ENCODE assay signal across 17 mouse cellular contexts in the genomic region with DNA sequence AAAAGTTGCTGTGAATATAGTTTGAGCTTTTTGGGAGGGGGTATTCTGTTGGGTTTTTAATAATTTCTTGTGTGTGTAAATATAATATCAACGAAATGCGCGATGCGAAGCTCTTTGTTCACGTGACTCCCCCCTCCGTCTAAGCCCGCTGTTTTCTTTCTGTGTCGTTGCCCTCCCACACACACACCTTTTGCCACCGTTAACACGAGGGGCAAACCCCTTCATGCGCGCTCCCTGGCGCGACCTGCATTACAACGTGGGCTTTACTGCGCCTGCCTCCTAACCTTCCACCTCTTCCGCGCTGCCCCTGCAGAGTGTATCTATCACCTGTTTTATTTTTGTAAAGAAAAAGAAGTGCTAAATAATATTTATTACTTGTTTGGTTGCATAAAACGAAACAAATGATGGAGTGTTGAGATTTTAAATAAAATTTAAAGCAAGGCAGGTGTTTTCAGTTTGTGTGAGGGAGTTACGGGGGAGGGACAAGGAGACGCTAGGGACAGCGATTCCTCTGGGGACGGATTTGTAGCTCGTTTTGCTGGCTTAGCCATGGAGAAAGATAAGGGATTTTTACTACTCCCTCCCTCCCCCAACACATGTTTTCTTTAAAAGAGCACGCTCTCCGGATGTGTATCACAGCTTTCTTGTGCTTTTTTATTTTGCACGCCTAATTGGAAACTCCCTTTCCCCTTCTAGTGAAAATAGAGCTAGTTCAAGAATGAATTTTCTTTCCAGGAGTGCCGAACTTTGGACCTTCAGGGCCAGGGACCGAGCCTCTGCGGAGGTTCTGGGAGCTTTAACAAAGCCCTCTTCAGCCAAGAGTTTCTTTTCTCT. TPM values are rescaled to one million over a fixed set of nuclear protein-coding genes. Genes with fewer than 3 reads are reported as not detected.
DNase-seq lines count a peak whose midpoint lies in the region; ATAC-seq and TF ChIP-seq lines count a peak whose summit lies in the region.
"Had no signal": no experiment of that assay in that cellular context is flagged by ENCODE, and none has a peak within 500 bp of the region (broad histone marks: within the 10 kb centered on the region; RNA-seq: fewer than 3 reads in every experiment).

No protein-coding gene starts in this region.

- WGBS in thymus, adult 2 months, result 13% methylated on average over 30 of the region's 30 CpGs
- 5% methylated on average over 30 of the region's 30 CpGs for WGBS in forebrain, embryonic 16.5 days
- under 1% methylated on average over 30 of the region's 30 CpGs for WGBS in midbrain, embryonic 11.5 days
- 2% methylated on average over 30 of the region's 30 CpGs for WGBS in neural tube, embryonic 15.5 days

- no peaks in the 10 kb centered on the region for H3K9me3 ChIP-seq in forebrain, embryonic 16.5 days (ENCODE audit: control insufficient read depth, low read length)
- no peaks in the 10 kb centered on the region for H3K9me3 ChIP-seq in midbrain, embryonic 11.5 days (ENCODE audit: control insufficient read depth, low read length)
- no peaks in the 10 kb centered on the region for H3K9me3 ChIP-seq in neural tube, embryonic 15.5 days (replicated peaks)
- H3K9me3 ChIP-seq: embryonic facial prominence, embryonic 15.5 days; heart, embryonic 15.5 days; intestine, embryonic 15.5 days had no signal

- no peak for TF ChIP-seq CTCF in thymus, adult 2 months (IDR thresholded peaks at IDR 0.05; ENCODE audit: borderline replicate concordance, control insufficient read depth, extremely low read depth, insufficient read depth, low read length, poor library complexity)

- H3K9ac ChIP-seq in forebrain, embryonic 16.5 days (replicated peaks; ENCODE audit: low read depth, low read length), result no peak overlapping the region
- peak overlapping the region; percentile 17; the same call in 1 of the 2 replicates for H3K9ac ChIP-seq in midbrain, embryonic 11.5 days (ENCODE audit: low read length)
- no peak overlapping the region for H3K9ac ChIP-seq in neural tube, embryonic 15.5 days (replicated peaks)
- H3K9ac ChIP-seq: embryonic facial prominence, embryonic 15.5 days; heart, embryonic 15.5 days; intestine, embryonic 15.5 days; liver, embryonic 14.5 days had no signal

- H3K4me2 ChIP-seq in forebrain, embryonic 16.5 days (ENCODE audit: low read length), result peak overlapping the region; percentile 16
- H3K4me2 ChIP-seq in midbrain, embryonic 11.5 days, result peak overlapping the region; percentile 47
- no peak overlapping the region for H3K4me2 ChIP-seq in neural tube, embryonic 15.5 days
- H3K4me2 ChIP-seq: embryonic facial prominence, embryonic 15.5 days; heart, embryonic 15.5 days; intestine, embryonic 15.5 days had no signal

- H3K27ac ChIP-seq in thymus, adult 2 months (ENCODE audit: control insufficient read depth, insufficient read depth, low read length), result no peak overlapping the region
- H3K27ac ChIP-seq in forebrain, embryonic 16.5 days (ENCODE audit: low read length), result no peak overlapping the region
- no peak overlapping the region for H3K27ac ChIP-seq in midbrain, embryonic 11.5 days (ENCODE audit: low read depth, low read length)
- H3K27ac ChIP-seq in neural tube, embryonic 15.5 days (replicated peaks), result no peak overlapping the region
- H3K27ac ChIP-seq: embryonic facial prominence, embryonic 15.5 days; heart, embryonic 15.5 days; intestine, embryonic 15.5 days; liver, embryonic 14.5 days had no signal

- no peak for ATAC-seq in forebrain, embryonic 16.5 days
- ATAC-seq in midbrain, embryonic 11.5 days (ENCODE audit: low FRiP score), result no peak
- ATAC-seq in neural tube, embryonic 15.5 days (ENCODE audit: low FRiP score), result no peak
- ATAC-seq: intestine, embryonic 15.5 days had no signal

- no peak for TF ChIP-seq POLR2A in thymus, adult 2 months (IDR thresholded peaks at IDR 0.05; ENCODE audit: control insufficient read depth, extremely low read depth, insufficient read depth, low read length, poor library complexity)

- 0 out of 2 replicates have a peak, but pooled peaks cover 4% of the 10 kb centered on the region for H3K4me1 ChIP-seq in thymus, adult 2 months (replicated peaks; ENCODE audit: control insufficient read depth, insufficient read depth, low read length)
- peaks cover 44% of the 10 kb centered on the region for H3K4me1 ChIP-seq in forebrain, embryonic 16.5 days (replicated peaks; ENCODE audit: control insufficient read depth, insufficient read depth, low read length)
- peaks cover 21% of the 10 kb centered on the region for H3K4me1 ChIP-seq in midbrain, embryonic 11.5 days (ENCODE audit: control insufficient read depth, insufficient read depth, low read length)
- peaks cover 26% of the 10 kb centered on the region for H3K4me1 ChIP-seq in neural tube, embryonic 15.5 days

- intact Hi-C loops in left cerebral cortex, postnatal 36 days (cut with DNase I), result loop anchor here (10.0 kb wide), 1 partner anchor 76 kb away; no protein-coding TSS in a partner anchor

- peak; percentile 9 for DNase-seq in thymus, postnatal 4 days
- DNase-seq in thymus, adult 2 months, result no peak
- DNase-seq in midbrain, embryonic 11.5 days (ENCODE audit: low spot score, missing footprints), result peak; percentile 95
- DNase-seq in left cerebral cortex, postnatal 36 days (ENCODE audit: low spot score in 2 of 2), result no peak
- DNase-seq in spleen, postnatal 10 days (ENCODE audit: low spot score in 2 of 2), result no peak
- no peak for DNase-seq in left cerebral cortex, adult 11 months (ENCODE audit: low spot score)
- DNase-seq: adrenal gland, postnatal 25 days; gastrocnemius, postnatal 25 days; kidney, postnatal 14 days; right cerebral cortex, postnatal 14 days had no signal

- H3K27me3 ChIP-seq in thymus, adult 2 months (ENCODE audit: control insufficient read depth, insufficient read depth, low read length), result peaks cover 32% of the 10 kb centered on the region
- peaks cover 63% of the 10 kb centered on the region for H3K27me3 ChIP-seq in forebrain, embryonic 16.5 days (replicated peaks; ENCODE audit: control insufficient read depth, insufficient read depth, low read length)
- H3K27me3 ChIP-seq in midbrain, embryonic 11.5 days (ENCODE audit: control insufficient read depth, insufficient read depth, low read length), result peaks cover 98% of the 10 kb centered on the region
- peaks cover 94% of the 10 kb centered on the region for H3K27me3 ChIP-seq in neural tube, embryonic 15.5 days (replicated peaks)

- H3K36me3 ChIP-seq in thymus, adult 2 months (ENCODE audit: control insufficient read depth, insufficient read depth, low read length), result no peaks in the 10 kb centered on the region
- H3K36me3 ChIP-seq in forebrain, embryonic 16.5 days (ENCODE audit: control insufficient read depth, insufficient read depth), result no peaks in the 10 kb centered on the region
- H3K36me3 ChIP-seq in midbrain, embryonic 11.5 days (ENCODE audit: control insufficient read depth, insufficient read depth, low read length), result no peaks in the 10 kb centered on the region
- no peaks in the 10 kb centered on the region for H3K36me3 ChIP-seq in neural tube, embryonic 15.5 days
- H3K36me3 ChIP-seq: embryonic facial prominence, embryonic 15.5 days; heart, embryonic 15.5 days; intestine, embryonic 15.5 days had no signal

- H3K4me3 ChIP-seq in thymus, adult 2 months (ENCODE audit: control insufficient read depth, insufficient read depth, low read length), result no peak overlapping the region
- peak overlapping the region; percentile 5; the same call in 1 of the 2 replicates for H3K4me3 ChIP-seq in forebrain, embryonic 16.5 days (replicated peaks; ENCODE audit: low read length)
- H3K4me3 ChIP-seq in midbrain, embryonic 11.5 days (ENCODE audit: low read depth, low read length), result peak overlapping the region; percentile 37
- H3K4me3 ChIP-seq in neural tube, embryonic 15.5 days (replicated peaks), result peak overlapping the region; percentile 26
- H3K4me3 ChIP-seq: heart, embryonic 15.5 days; intestine, embryonic 15.5 days had no signal

RNA-seq across cellular contexts. Expression of gene Olig2, which starts 3.2 kb away (rescaled TPM):
- 0.11 and 0.12 TPM in 2 replicates for polyA plus RNA-seq in thymus, adult 2 months (2012; rRNA removed)
- 4.7 and 5.7 TPM in 2 replicates for polyA plus RNA-seq in forebrain, embryonic 16.5 days (2015; fragmentation: Nextera tagmentation; extraction: Ambion mirVana)
- polyA plus RNA-seq in midbrain, embryonic 11.5 days (2014; fragmentation: Nextera tagmentation; extraction: Ambion mirVana), result 6.8 and 7.5 TPM in 2 replicates
- polyA plus RNA-seq in neural tube, embryonic 15.5 days (2015; fragmentation: Nextera tagmentation; extraction: Ambion mirVana), result 8.5 and 9.9 TPM in 2 replicates
- total RNA-seq in left cerebral cortex, postnatal 36 days (2021), result 10 to 100 TPM; 22.1 to 27.1 TPM
- total RNA-seq: adrenal gland, postnatal 25 days; gastrocnemius, postnatal 25 days had no signal
- polyA plus RNA-seq: heart, embryonic 15.5 days; intestine, embryonic 15.5 days; liver, embryonic 14.5 days; stomach, embryonic 14.5 days had no signal

RNA-seq across cellular contexts. Expression of gene Olig1, which starts 41.1 kb away (rescaled TPM):
- 0.51 and 0.66 TPM in 2 replicates for polyA plus RNA-seq in thymus, adult 2 months (2012; rRNA removed)
- polyA plus RNA-seq in forebrain, embryonic 16.5 days (2015; fragmentation: Nextera tagmentation; extraction: Ambion mirVana), result 32.3 and 39.7 TPM in 2 replicates
- polyA plus RNA-seq in midbrain, embryonic 11.5 days (2014; fragmentation: Nextera tagmentation; extraction: Ambion mirVana), result 2.8 and 3.2 TPM in 2 replicates
- 77.3 and 86.7 TPM in 2 replicates for polyA plus RNA-seq in neural tube, embryonic 15.5 days (2015; fragmentation: Nextera tagmentation; extraction: Ambion mirVana)
- total RNA-seq in left cerebral cortex, postnatal 36 days (2021), result 100 to 1,000 TPM in 1 of 2 experiments, 10 to 100 TPM in 1; 99.3 to 114 TPM
- total RNA-seq: gastrocnemius, postnatal 25 days had no signal
- polyA plus RNA-seq: liver, embryonic 14.5 days; stomach, embryonic 14.5 days had no signal

Comparison
In these comparisons a context has a peak if more than half of its experiments do, and no peak if none do; other contexts are left out.
1. DNase-seq: peak in thymus, postnatal 4 days (single experiment) and midbrain, embryonic 11.5 days (single experiment); none in thymus, adult 2 months (single experiment), left cerebral cortex, postnatal 36 days (0 of 2), spleen, postnatal 10 days (0 of 2) and left cerebral cortex, adult 11 months (single experiment).